Mouse (Mus musculus) liver, embryonic 14.5 days (tissue): ENCODE data around the gene Scn11a. TPM values are rescaled to one million over a fixed set of nuclear protein-coding genes. Genes with fewer than 3 reads are reported as not detected.

Source experiments
- ATAC-seq: fragments of 200-750 bp; cut with Nextera tagmentation; 2 replicates; pipeline ENCODE4 v1.8.0; 2017; ENCODE audit warnings: moderate number of reproducible peaks, mild to moderate bottlenecking, moderate library complexity; ENCODE audit not compliant: insufficient read depth
- DNase-seq, 3 experiments: peaks; one replicate each; pipeline ENCODE4 v3.0.0-alpha.2; 2012 to 2013; ENCODE audit warnings: low read depth in 3 of 3, low spot score in 3 of 3
- H3K27ac ChIP-seq: fragments of 300-500 bp; sonication (generic); 2 replicates; pipeline ENCODE4 v1.5.1; 2014; ENCODE audit warnings: moderate library complexity, mild to moderate bottlenecking, control low read depth, inconsistent platforms
- H3K27me3 ChIP-seq: fragments of 300-500 bp; sonication (generic); 2 replicates; pipeline ENCODE4 v1.6.1; 2014; ENCODE audit warnings: mild to moderate bottlenecking, low read length, moderate library complexity; ENCODE audit not compliant: control insufficient read depth, insufficient read depth
- H3K36me3 ChIP-seq: fragments of 300-500 bp; sonication (generic); replicated peaks from 2 replicates; pipeline ENCODE4 v1.6.1; 2014; ENCODE audit warnings: low read depth; ENCODE audit not compliant: control insufficient read depth, insufficient read depth
- H3K4me1 ChIP-seq, 2 experiments: fragments of 200-500 bp in 1 of 2; fragments of 300-500 bp in 1 of 2; sonication (generic) in 1 of 2; replicated peaks; 2 replicates each; pipeline ENCODE4 v1.6.1; 2012 to 2014; ENCODE audit warnings: antibody characterized with exemption in 1 of 2, inconsistent platforms in 1 of 2, low read length in 1 of 2; ENCODE audit not compliant: control insufficient read depth in 2 of 2, insufficient read depth in 2 of 2
- H3K4me2 ChIP-seq: fragments of 300-500 bp; sonication (generic); 2 replicates; pipeline ENCODE4 v1.6.1; 2014; ENCODE audit warnings: low read depth, mild to moderate bottlenecking, control low read depth, moderate library complexity
- H3K4me3 ChIP-seq, 2 experiments: fragments of 200-500 bp in 1 of 2; fragments of 300-500 bp in 1 of 2; sonication (generic) in 1 of 2; 2 replicates each; pipeline ENCODE4 v1.5.1; 2012 to 2014; ENCODE audit warnings: low read depth in 2 of 2, low read length in 2 of 2, mild to moderate bottlenecking in 2 of 2, control low read depth in 1 of 2, inconsistent platforms in 1 of 2, moderate library complexity in 1 of 2; ENCODE audit not compliant: insufficient read depth in 1 of 2
- H3K9ac ChIP-seq: fragments of 300-500 bp; sonication (generic); replicated peaks from 2 replicates; pipeline ENCODE4 v1.6.1; 2014; ENCODE audit warnings: mild to moderate bottlenecking, control low read depth, moderate library complexity
- H3K9me3 ChIP-seq: fragments of 300-500 bp; sonication (generic); 2 replicates; pipeline ENCODE4 v1.6.1; 2016; ENCODE audit warnings: low read length, mixed read lengths; ENCODE audit not compliant: control insufficient read depth
- CTCF ChIP-seq: IDR thresholded peaks from 2 replicates; pipeline ENCODE4 v1.5.1; 2016; ENCODE audit warnings: antibody characterized with exemption, low read depth, control low read depth
- EP300 ChIP-seq: IDR thresholded peaks from 2 replicates; pipeline ENCODE4 v1.6.1; 2016; ENCODE audit warnings: antibody characterized with exemption, low read depth
- WGBS: fragments of 180-500 bp; shearing (Covaris S2); extraction: QIAGEN DNeasy Blood & Tissue Kit; methylation state at CpG from one replicate; pipeline ENCODE4 v1.1.7; 2014; ENCODE audit not compliant: insufficient replicate concordance; 5-methylcytosine and 5-hydroxymethylcytosine counted together
- polyA plus RNA-seq, 2 experiments: library from polyadenylated mRNA; depleted of rRNA in 1 of 2; stranded (reverse) in 1 of 2; unstranded in 1 of 2; fragments of >200 nt; fragmentation: Nextera tagmentation in 1 of 2; extraction: Ambion mirVana in 1 of 2; gene quantifications; 2 replicates each; pipeline versions ENCODE4 v1.2.1 to v1.2.3; 2012 to 2014

Scn11a gene
- polyA plus RNA-seq, 2 experiments = 0.01 TPM; not detected in 1

DNA sequence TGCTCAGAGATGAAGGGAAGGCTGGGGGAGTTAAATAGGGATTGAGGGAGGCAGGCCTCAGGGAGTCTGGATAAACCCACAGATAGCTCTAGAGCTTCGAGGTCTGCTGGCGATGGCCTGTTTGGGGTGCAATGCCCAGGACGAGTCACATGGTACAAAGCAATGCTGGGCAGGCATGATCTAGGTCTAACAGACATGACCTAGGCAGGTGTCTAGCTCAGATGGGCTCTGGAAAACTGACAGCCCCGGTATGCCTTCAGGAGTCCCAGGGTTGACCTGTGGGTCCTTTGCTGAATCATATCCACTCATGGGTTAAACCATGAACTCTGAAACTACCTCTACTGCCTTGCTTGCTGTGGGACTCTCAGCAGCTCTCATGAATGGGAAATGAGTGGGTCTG is 98.3 kb downstream of the Scn11a start:
- Histone ChIP-seq H3K4me1 (peaks cover 0 to 30% of the 10 kb centered on the region in 2 experiments; a peak in 3 of 4 replicates), H3K36me3 (no peaks in the 10 kb centered on the region), H3K9me3 (no peaks in the 10 kb centered on the region), H3K4me2 (no peak overlapping the region), H3K27me3 (no peaks in the 10 kb centered on the region), H3K9ac (no peak overlapping the region), H3K4me3 (no peak overlapping the region), H3K27ac (no peak overlapping the region)
- 53% methylated on average over 4 of the region's 4 CpGs for WGBS
- peak; percentile 53; the same call in 1 of the 2 replicates for ATAC-seq
- TF ChIP-seq CTCF (no peak), EP300 (no peak)
- DNase-seq = no peak

DNA sequence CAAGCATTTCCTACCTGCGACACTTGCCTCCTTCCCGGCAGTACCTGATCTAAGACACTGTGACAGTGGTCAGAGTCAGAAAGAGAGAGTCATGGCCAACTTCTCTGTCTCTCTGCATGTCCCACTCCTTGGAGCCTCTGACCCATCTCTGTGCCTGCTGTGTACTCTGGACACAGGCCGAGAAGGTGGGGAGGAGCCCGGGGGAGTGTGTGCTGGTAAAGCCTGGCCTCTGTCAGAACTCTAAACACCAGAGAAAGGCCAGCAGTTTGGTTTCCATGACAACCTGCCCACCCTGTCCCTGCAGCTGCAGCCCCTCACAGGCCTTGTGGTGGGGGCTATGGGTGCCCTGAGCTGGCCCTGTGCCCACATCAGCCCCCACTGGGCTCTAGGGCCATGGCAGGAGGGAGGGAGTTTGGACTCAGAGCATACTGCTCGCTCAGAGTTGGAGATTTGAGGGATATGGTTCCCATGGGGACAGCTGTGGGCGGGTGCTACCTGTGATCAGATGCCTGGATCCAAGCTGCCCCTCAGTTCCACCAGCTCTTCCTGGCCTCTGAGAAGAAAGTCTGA is 99.9 kb downstream of the Scn11a start:
- Histone ChIP-seq H3K27ac (no peak overlapping the region), H3K36me3 (no peaks in the 10 kb centered on the region), H3K9ac (no peak overlapping the region), H3K9me3 (no peaks in the 10 kb centered on the region), H3K4me3 (no peak overlapping the region), H3K27me3 (no peaks in the 10 kb centered on the region), H3K4me2 (no peak overlapping the region), H3K4me1 (peaks cover 0 to 27% of the 10 kb centered on the region in 2 experiments; a peak in 3 of 4 replicates)
- no peak for ATAC-seq
- no peak for TF ChIP-seq EP300
- TF ChIP-seq CTCF = no peak
- 60% methylated on average over 6 of the region's 6 CpGs for WGBS
- no peak for DNase-seq

DNA sequence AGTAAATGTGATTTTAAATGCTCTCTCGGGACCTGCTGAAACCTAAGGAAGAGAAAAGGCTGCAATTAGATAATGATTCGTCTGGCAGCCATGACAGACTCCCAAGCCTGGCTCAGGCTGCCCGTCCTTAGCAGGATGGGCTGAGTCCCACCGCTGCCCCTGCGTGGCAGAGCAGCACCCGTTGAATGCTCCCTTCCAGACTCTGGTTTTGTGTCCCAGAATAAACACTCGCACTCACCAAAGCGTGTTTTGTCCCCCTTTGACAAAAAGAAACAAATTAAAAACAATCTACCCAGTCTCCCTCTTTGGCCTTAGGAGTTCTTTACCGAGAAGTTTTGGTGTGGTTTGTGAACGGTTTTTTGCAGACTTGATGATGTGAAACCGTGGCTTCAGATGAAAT is 106.0 kb downstream of the Scn11a start, which contains the start of gene Scn10a:
Gene Scn10a (minus strand): TSS at position 101 of the 400 bp plus-strand sequence.
- H3K4me2 ChIP-seq = no peak within 1 kb of the TSS
- TF ChIP-seq EP300 (no peak), CTCF (no peak)
- no peaks in the 10 kb centered on the region for H3K4me1 ChIP-seq
- H3K4me3 ChIP-seq = no peak within 1 kb of the TSS
- DNase-seq = no peak
- no peak within 1 kb of the TSS for H3K27ac ChIP-seq
- no peaks in the 10 kb centered on the region for H3K27me3 ChIP-seq
- H3K36me3 ChIP-seq = no peaks in the 10 kb centered on the region
- H3K9ac ChIP-seq = no peak within 1 kb of the TSS
- no peak for ATAC-seq
- no peaks in the 10 kb centered on the region for H3K9me3 ChIP-seq
- WGBS = 67% methylated on average over 11 of the region's 11 CpGs

DNA sequence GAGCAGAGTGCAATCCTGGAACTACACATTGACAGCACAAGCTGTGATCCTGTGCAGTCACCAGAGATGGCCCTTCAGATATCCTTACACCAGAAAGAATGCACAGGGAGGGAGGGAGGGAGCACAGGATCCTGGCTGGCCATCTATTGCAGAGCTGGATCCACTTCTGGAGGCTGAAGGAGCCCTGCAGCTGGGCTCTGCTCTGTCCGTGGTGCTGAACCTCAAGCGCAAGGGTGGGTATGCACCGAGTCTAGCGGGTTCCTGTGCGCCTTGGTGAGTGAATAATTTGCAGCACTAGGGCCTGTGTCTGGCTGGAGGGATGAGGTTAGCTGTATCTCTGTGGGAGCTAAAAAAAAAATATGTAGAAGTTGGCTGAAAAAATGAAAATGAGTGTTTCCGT is 118.6 kb downstream of the Scn11a start:
- WGBS = 8% methylated on average over 6 of the region's 6 CpGs
- H3K4me1 ChIP-seq = no peaks in the 10 kb centered on the region
- no peak overlapping the region for H3K4me2 ChIP-seq
- ATAC-seq = no peak
- no peak overlapping the region for H3K9ac ChIP-seq
- H3K27ac ChIP-seq = no peak overlapping the region
- no peak for DNase-seq
- H3K9me3 ChIP-seq = no peaks in the 10 kb centered on the region
- no peaks in the 10 kb centered on the region for H3K27me3 ChIP-seq
- TF ChIP-seq EP300 (no peak), CTCF (no peak)
- H3K36me3 ChIP-seq = no peaks in the 10 kb centered on the region
- H3K4me3 ChIP-seq = no peak overlapping the region

Other genes starting within 250 kb of the Scn11a start
- 0.02 and 0.04 TPM in 2 replicates for gene Scn5a, start 246.4 kb downstream of the Scn11a start, polyA plus RNA-seq (2012; rRNA removed)
- 0.04 TPM in 1 of 2 replicates, not detected in the other for gene Scn5a, start 246.4 kb downstream of the Scn11a start, polyA plus RNA-seq (2014; fragmentation: Nextera tagmentation; extraction: Ambion mirVana)
- gene Scn10a, start 106.1 kb downstream of the Scn11a start, polyA plus RNA-seq (2012; rRNA removed) = 0.08 and 0.11 TPM in 2 replicates
- gene Scn10a, start 106.1 kb downstream of the Scn11a start, polyA plus RNA-seq (2014; fragmentation: Nextera tagmentation; extraction: Ambion mirVana) = 0.06 TPM in 1 of 2 replicates, not detected in the other
- 11.0 and 16.1 TPM in 2 replicates for gene Wdr48, start 69.4 kb upstream of the Scn11a start, polyA plus RNA-seq (2012; rRNA removed)
- 20.6 and 25.6 TPM in 2 replicates for gene Wdr48, start 69.4 kb upstream of the Scn11a start, polyA plus RNA-seq (2014; fragmentation: Nextera tagmentation; extraction: Ambion mirVana)
- gene Gorasp1, start 112.1 kb upstream of the Scn11a start, polyA plus RNA-seq (2012; rRNA removed) = 6.1 and 6.3 TPM in 2 replicates
- gene Gorasp1, start 112.1 kb upstream of the Scn11a start, polyA plus RNA-seq (2014; fragmentation: Nextera tagmentation; extraction: Ambion mirVana) = 9.1 and 9.4 TPM in 2 replicates
- gene Ttc21a, start 112.2 kb upstream of the Scn11a start, polyA plus RNA-seq (2012; rRNA removed) = 0.22 and 0.28 TPM in 2 replicates
- gene Ttc21a, start 112.2 kb upstream of the Scn11a start, polyA plus RNA-seq (2014; fragmentation: Nextera tagmentation; extraction: Ambion mirVana) = 0.11 and 0.25 TPM in 2 replicates
- 2.1 and 2.2 TPM in 2 replicates for gene Csrnp1, start 159.2 kb upstream of the Scn11a start, polyA plus RNA-seq (2012; rRNA removed)
- gene Csrnp1, start 159.2 kb upstream of the Scn11a start, polyA plus RNA-seq (2014; fragmentation: Nextera tagmentation; extraction: Ambion mirVana) = 0.38 and 0.44 TPM in 2 replicates
- gene Xirp1, start 198.1 kb upstream of the Scn11a start, polyA plus RNA-seq (2012; rRNA removed) = not detected in 2 replicates
- not detected in 2 replicates for gene Xirp1, start 198.1 kb upstream of the Scn11a start, polyA plus RNA-seq (2014; fragmentation: Nextera tagmentation; extraction: Ambion mirVana)
- 1.4 and 1.5 TPM in 2 replicates for gene Cx3cr1, start 244.4 kb upstream of the Scn11a start, polyA plus RNA-seq (2012; rRNA removed)
- 0.69 and 1.3 TPM in 2 replicates for gene Cx3cr1, start 244.4 kb upstream of the Scn11a start, polyA plus RNA-seq (2014; fragmentation: Nextera tagmentation; extraction: Ambion mirVana)